Mouse (Mus musculus) heart, adult 9 months (tissue): Measurements from ENCODE around the gene Rps27l.

Experiments used
- DNase-seq, 2 experiments: peaks; one replicate each; pipeline ENCODE4 v3.0.0; 2022; ENCODE audit warnings: low spot score in 2 of 2

The Rps27l gene

GRCm38 (mm10) chr9:66920488-66921279 lies 25.2 kb upstream of the Rps27l start:
- no peak for DNase-seq

- DNase-seq: no peak
These were observed 23.8 kb upstream of the Rps27l start for GRCm38 (mm10) chr9:66922076-66922475.

GRCm38 (mm10) chr9:66925853-66926252 lies 20.0 kb upstream of the Rps27l start:
- DNase-seq: no peak

DNA sequence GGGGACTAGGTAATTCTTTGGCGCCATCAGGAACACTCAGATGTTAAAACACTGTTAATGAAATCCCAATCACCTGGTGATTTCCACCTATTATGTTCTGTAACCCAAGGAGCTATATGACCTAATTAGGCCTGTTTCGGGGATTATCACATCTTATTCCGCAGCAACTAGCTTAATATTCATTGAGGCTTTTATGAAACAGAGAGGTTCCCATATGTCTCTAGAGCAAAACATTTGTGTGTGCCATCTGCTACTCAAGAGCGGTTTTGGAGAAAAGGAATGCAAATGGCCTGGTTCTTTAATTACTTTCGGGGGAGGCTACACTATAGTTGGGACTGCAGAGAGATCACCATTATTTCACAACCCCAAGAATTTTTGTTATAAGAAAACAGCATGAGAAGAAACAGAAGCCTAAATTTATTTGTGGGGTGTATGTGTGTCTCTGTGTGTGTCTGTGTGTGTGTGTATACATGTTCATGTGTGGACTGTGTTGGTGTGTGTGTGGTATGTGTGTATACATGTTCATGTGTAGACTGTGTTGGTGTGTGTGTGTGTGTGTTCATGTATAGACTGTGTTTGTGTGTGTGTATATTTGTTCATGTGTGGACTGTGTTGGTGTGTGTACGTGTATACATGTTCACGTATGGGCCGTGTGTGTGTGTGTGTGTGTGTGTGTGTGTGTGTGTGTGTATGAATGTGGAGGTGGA lies 18.0 kb upstream of the Rps27l start:
- no peak for DNase-seq

- DNase-seq: no peak
These were observed 15.5 kb upstream of the Rps27l start for GRCm38 (mm10) chr9:66930351-66930750.

DNA sequence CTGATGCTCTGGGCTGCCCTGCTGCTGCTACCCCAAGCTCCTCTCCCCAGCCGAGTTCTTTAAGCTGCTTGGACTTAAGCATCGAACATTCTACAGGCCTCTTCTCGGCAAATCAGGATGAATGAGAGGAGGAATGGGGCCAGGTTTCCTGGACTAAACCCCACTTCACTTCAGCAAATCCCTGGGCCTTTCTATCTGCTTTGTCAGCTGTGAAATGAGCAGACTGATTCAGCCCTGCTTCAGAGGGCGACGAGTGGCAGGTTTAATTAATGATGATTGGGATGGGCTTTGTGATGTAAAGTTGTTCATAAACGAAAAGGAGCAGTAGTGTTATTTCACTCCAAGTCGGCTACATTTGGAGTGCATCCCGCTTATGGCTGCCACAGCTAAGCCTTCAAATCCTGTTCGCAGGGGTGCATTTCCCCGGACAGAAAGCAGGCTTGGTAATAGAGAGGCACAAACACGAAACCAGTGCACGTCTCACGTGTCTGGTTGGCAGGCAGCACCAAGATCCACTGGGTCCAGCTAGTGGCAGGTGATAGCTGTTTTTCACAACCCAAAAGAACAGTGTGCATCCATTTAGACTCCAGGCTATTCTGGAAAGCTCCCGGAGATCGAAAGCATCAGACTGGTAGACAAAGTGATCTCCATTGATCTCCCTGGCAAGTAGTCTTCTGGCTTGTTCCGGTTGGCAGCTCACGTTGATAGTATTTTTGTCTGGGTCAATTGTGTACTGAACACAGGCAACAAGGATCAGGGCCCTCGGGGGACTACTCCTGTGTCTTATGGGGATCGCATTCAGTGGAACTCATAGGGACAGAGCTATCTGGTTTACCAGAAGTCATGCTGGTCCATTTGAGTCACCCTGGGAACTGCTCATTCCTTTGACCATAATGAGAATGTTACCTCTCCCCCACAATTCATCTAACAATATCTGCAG lies 11.7 kb upstream of the Rps27l start:
- no peak for DNase-seq

DNA sequence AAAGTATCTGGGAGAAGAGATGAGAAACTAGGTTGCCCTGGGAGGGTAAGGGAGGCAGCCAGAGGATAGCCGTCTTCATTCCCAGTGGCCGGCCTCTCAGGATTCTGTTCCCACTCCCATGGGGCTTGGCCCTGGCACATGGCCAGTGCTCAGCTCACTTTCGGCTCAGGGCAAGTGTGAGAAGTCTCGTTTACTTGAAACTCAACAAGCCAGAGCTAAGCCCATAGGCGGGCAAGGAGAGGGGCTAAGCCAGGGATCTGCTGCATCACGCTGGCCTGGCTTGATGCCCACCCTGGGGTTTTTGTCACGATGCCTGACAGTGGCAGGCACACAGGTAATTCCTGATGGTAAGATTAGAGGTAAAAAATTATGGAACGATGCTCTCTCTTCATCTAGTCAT lies 8.4 kb upstream of the Rps27l start:
- DNase-seq: no peak

DNA sequence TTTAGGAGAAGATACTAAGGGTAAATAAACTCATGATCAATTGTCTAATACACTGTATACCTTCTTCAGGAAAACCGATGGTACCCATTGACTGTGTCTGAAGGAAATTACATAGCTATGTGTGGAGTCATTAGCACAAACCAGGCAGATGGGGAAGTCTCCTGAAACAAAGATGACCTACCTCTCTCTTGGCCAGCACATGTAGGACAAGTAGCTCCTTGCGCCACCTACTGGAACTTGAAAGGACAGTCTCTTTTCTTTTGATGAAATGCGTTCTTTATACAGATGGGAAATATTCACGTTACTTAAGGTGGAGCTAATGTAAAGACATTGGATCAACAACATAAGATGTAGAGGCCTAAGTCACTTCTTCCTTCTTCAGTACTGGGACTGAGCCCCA lies 7.0 kb upstream of the Rps27l start:
- peak; percentile 28 to 64 for DNase-seq

- no peak for DNase-seq
These were observed 725 bp upstream of the Rps27l start for GRCm38 (mm10) chr9:66945161-66945560.

GRCm38 (mm10) chr9:66948536-66948935 lies 2.6 kb downstream of the Rps27l start:
- no peak for DNase-seq

- DNase-seq: no peak
These were observed 6.4 kb downstream of the Rps27l start for GRCm38 (mm10) chr9:66952321-66952720.

DNA sequence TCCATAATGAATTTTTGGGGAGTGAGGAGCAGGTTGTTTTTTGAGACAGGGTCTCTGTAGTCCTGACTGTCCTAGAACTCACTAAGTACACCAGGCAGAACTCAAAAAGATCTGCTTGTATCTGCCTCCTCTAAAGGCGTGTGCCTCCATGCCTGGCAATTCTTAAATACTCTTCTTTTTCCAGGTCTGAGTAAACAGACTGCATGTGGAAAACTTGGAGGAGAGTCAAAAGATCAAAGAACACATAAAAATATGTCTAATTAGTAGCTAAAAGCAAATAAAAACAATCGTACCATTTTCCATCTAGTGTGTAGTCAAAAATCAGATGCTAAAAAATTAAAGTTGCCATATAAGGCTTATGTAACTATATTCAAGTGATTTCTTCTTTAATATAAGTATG lies 7.0 kb downstream of the Rps27l start:
- DNase-seq: no peak

DNA sequence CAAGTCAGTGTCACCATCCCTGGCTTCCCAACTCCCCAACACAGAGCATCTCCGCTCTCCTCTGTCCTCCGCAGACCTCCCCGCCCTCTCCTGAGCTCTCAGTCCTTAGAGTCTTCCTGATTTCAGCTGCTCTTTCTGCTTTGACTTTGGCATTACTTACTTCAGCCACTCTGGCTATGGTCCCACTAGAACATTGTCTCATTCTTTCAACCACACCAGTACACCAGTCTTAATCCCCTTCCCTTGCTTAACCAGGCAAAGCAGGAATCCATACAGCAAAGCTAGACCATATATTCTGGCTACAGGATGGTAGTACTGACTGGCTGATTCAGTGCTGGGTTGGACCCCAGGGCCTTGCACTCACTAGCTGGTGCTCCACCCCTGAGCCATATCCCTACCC lies 11.6 kb downstream of the Rps27l start:
- no peak for DNase-seq

GRCm38 (mm10) chr9:66961478-66961877 lies 15.6 kb downstream of the Rps27l start:
- DNase-seq: no peak

DNA sequence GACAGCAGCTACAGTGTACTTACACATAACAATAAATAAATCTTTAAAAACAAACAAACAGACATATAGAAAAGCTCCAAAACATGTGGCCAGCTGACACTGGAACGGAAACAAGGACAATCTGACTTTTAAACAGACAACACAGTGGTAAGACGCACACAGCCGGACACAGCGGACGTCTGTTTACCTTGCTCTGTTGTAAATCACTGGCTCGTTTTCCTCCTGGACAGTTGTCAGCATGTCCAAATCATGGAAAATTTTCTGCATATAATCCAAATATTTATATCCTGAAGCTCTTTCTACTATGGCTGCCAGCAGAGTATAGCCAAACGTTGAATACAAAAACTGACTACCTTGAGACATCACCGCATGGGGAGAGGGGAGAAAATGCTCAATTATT lies 21.6 kb downstream of the Rps27l start:
- DNase-seq: no peak

DNA sequence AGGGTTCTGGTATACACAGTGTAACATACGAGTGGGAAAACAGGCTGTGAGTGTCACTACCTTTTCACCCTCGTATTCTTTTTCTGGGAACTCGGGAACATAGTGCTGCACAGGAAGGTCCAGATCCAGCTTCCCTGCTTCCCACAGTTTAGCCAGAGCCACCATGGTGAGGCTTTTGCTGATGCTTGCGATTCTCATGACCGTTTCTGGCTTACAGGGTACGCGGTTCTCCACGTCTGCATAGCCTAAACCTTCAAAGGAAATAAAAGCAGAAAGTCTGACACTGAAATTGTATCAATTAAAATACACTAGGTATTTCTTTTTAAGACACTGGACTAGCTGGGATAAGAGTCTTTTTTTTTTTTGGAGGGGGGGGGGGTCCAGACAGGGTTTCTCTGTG lies 25.2 kb downstream of the Rps27l start:
- DNase-seq: no peak

DNA sequence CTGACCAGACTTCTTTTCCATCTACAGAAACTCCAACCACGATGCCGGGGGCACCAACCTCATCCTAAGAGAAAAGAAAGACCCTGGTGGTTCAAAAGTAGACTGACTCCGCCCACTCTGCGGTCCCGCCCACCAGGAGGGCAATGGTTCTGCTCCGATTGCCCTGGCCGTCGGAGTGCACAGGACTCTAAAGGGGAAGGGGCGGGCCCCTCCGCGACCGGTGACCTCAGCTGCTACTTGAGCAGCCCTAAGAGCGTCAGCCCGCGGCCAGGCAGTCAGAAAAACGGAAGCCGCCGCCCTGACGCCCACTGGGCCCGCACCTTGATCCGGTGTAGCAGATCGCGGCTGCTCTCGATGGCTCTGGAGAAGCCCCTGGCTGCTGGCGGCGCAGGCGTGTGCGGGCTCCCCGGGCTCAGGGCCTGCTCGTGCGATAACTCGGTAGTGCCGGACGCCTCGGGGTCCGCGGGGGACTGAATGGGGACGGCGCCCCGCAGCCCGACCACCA lies 28.9 kb downstream of the Rps27l start:
- DNase-seq: peak; percentile 72 to 76

GRCm38 (mm10) chr9:66975239-66975645 lies 29.4 kb downstream of the Rps27l start, which contains the start of gene Lactb:
Gene Lactb (minus strand): TSS chr9:66975484.
- DNase-seq: peak; percentile 92 to 94

GRCm38 (mm10) chr9:66977121-66977520 lies 31.2 kb downstream of the Rps27l start:
- DNase-seq: no peak

- no peak for DNase-seq
These were observed 32.1 kb downstream of the Rps27l start for GRCm38 (mm10) chr9:66977982-66978381.

DNA sequence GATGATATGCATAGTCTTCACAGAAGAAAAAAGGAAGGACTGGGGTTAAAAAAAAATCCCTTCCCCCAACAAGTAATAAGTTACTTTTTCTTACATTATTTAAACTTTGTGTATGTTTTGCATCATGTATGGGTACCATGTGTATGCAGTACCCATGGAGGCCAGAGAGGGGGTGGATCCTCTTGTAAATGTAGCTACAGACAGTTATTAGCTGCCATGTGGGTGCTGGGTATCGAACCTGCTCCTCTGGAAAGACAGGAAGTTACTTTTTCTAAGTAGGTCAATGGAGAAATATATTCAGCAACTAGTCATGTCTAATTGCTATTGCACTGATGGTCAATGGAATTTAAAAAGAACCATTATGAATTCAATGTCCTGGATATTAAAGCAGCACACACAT lies 32.6 kb downstream of the Rps27l start:
- no peak for DNase-seq

DNA sequence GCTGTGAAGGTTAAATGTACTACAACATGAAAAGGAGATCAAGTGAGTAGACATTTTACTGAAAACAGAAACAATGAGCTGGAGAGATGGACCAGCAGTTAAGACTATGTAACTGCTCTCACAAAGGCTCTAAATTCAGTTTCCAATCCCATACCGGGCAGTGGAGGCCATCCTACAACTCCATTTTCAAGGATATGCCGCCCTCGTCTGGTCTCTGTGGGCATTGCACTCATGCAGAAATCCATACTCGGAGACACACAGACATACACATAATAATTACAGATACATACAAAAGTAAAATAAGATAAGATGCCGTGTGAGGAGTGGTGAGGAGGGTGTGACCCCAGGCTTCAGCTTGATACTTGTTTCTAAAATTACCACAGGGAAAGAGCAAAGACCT lies 34.6 kb downstream of the Rps27l start:
- peak in 1 of 2 experiments; percentile 23 for DNase-seq
